Mouse (Mus musculus): ENCODE measurements around the gene Chd9.

Chd9 gene

DNA sequence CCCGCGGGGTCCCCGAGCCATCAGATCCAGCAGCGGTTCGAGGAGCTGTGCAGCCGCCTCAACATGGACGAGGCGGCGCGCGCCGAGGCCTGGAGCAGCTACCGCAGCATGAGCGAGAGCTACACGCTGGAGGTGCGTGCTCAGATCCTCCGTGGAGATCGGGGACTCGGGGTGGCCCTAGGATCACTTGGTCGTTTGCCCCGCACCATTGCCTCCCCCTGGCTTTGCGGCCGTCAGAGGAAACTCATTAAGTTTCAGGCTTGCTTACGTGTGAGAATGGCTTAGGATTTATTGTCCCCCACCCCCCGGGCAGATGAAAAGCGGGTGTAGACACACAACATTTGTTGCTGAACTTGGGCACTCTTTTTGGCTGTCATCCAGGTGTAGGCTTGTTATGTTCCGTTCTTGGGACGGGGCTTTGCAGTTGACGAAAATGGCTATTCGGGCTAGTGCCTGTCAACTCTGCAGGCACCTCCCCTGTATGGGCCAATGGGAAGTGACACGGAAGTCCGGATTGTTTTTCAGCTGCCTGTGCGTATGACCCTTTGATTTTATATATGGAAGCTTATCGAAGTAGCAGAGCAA is 242.2 kb downstream of the Chd9 start:
- DNase-seq (ENCODE audit: extremely low read depth, insufficient read length, low spot score) = peak; percentile 60

GRCm38 (mm10) chr8:91077077-91077867 is 249.1 kb downstream of the Chd9 start:
- no peak for DNase-seq (ENCODE audit: extremely low read depth, insufficient read length, low spot score)

DNA sequence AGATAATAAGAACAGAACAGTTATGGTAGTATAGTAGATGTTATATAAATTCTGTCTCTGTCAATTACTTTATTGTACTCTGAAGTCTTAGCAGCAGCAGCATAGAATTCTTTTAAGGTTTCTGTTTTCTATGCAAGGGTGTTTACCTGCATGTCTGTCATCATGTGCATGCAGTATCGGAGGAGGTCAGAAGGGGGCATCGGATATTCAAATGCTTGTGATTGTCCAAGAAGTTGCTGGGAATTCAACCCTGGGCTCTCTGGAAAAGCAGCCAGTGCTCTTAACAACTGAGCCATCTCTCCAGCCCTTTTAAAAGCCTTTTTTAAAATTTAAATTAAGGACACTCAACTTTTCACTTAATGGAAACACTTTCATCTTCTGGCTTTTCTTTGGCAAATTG is 251.5 kb downstream of the Chd9 start:
- no peak for DNase-seq (ENCODE audit: extremely low read depth, insufficient read length, low spot score)

DNA sequence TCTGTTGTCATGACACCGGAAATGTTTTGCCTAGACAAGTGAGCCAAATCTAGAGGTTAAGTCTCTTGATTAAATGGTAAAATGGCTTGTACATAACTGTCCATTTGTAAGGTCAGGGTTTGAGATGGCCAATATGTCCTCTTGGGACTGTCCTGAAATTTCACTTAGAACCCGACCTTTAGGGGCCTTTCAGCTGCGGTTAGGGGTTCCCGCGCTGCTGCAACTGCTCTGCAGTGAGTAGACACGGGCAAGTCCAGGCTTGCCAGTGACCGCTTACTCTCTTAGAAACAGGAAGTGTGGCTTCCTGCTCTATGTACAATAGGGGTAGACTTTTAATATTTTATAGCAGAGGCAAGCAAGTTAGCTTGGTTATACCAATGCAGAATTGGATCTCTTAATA is 253.8 kb downstream of the Chd9 start:
- DNase-seq (ENCODE audit: extremely low read depth, insufficient read length, low spot score) = no peak

DNA sequence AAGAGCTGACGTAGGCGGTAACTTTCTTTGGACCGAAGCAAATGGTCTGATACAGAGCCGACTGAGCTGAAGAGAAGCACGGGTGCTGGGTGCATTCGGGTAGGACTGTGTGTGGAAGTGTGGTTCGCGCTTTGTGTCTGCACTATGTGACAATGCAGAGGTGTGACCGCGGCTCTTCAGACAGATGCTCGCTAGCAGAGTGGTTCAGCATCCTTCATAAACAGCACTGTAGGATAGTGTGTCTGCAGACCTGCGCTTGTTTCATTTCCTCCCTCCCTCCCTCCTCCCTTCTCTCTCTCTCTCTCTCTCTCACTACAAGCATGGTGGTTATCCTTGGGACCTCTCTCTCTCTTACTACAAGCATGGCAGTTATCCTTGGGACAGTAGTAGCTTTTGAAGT is 254.3 kb downstream of the Chd9 start:
- DNase-seq (ENCODE audit: extremely low read depth, insufficient read length, low spot score) = no peak

DNA sequence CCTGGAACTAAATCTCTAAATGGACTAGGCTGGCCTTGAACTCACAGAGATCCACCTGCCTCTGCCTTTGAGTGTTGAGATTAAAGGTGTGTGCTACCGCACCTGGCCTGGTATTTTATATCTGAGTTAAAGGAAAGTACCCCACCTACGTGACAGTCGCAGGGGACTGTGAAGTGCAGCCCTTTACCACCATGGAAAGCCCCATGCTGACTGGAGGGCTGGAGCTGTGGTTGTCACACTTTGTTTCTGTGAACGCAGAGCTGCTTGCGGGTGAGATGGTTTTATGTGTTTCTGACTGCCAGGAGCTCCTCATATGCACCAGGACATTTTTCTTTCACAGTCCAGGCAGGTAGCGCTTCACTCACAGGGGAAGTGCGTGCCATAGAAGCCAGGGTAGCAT is 260.3 kb downstream of the Chd9 start:
- no peak for DNase-seq (ENCODE audit: extremely low read depth, insufficient read length, low spot score)

DNA sequence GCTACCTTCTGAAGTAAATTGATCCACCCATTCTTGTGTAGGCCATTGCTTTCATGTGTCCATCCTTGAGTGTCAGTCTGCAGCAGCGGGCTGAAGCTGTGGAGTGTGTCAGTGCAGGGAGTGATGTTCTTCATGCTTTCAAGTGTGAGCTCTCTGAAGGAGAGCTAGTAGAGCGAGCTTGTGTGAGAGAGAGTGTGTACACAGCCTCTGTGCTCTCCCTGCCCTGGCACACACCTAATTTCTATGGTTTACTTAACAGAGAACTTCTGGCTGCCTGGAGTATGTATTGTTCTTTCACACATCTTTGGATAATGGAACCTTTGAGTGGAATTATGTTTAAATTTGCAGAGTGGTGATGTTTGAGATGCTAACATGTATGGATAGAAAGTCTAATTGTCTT is 261.4 kb downstream of the Chd9 start:
- no peak for DNase-seq (ENCODE audit: extremely low read depth, insufficient read length, low spot score)

GRCm38 (mm10) chr8:91094135-91094534 is 266.0 kb downstream of the Chd9 start:
- no peak for DNase-seq (ENCODE audit: extremely low read depth, insufficient read length, low spot score)

DNA sequence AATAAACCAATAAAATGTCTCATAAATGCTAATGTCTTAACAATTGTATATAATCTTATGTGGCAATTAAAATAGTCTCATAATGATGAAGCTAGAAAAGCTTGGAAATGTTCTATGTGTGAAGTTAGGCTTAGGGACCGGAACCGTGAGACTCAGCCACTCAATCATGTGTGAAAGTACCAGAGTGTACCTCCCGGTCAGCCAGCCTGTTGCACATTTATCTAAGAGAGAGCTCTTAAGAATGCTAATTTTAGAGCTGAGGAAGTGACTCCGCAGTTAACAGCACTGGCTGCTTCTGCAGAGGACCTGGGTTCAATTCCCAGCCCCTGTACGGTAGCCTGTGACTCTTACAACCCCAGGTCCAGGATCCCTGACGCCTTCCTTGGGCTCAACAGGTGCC is 270.0 kb downstream of the Chd9 start:
- no peak for DNase-seq (ENCODE audit: extremely low read depth, insufficient read length, low spot score)

All from 3134 (cell line).